Mouse (Mus musculus): Measurements from ENCODE around the gene Uvrag.

DNA sequence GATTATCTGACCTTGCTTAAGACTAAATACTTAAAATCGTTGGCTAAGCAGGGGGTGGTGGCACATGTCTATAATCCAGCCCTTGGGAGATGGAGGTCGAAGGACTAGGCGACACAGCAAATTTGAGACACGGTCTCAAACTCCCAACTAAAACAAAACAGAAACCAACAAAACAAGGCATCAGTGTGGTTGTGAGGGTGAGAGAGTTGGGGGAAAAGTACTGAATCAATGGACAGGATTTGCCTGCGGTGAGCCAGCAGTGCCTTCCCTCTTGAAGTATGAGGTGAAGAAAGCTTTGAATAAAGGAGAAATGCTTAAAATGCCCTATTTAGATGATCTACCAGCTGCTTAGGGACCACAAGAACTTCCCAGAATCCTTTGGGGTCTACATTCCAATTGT lies 247.8 kb downstream of the Uvrag start:
- TF ChIP-seq CTCF (conservative IDR thresholded peaks at IDR 0.05; ENCODE audit: low read length) (no peak), POU5F1 (IDR thresholded peaks at IDR 0.05; ENCODE audit: borderline replicate concordance, low read length) (no peak), NANOG (IDR thresholded peaks at IDR 0.05; ENCODE audit: borderline replicate concordance, low read length) (no peak)
